Mouse (Mus musculus) right cerebral cortex, postnatal 25 days (tissue): Measurements from ENCODE around the gene Brix1.
A peak's percentile ranks its signal among the peaks of the same experiment; 100 is the strongest.

Source experiments
- DNase-seq: peaks from one replicate; pipeline ENCODE4 v3.0.0; 2022

The Brix1 gene

GRCm38 (mm10) chr15:10442275-10442674 lies 43.5 kb downstream of the Brix1 start:
- DNase-seq, result no peak

- DNase-seq, result no peak
Measured at GRCm38 (mm10) chr15:10441493-10441892, 44.3 kb downstream of the Brix1 start.

- no peak for DNase-seq
Measured at GRCm38 (mm10) chr15:10439963-10440362, 45.8 kb downstream of the Brix1 start.

GRCm38 (mm10) chr15:10436893-10437292 lies 48.9 kb downstream of the Brix1 start:
- DNase-seq, result no peak

GRCm38 (mm10) chr15:10426545-10427266 lies 59.0 kb downstream of the Brix1 start:
- DNase-seq, result peak; percentile 30

- no peak for DNase-seq
Measured at GRCm38 (mm10) chr15:10426124-10426523, 59.6 kb downstream of the Brix1 start.
